Mouse (Mus musculus): ENCODE results near the gene Ddx41.

DNA sequence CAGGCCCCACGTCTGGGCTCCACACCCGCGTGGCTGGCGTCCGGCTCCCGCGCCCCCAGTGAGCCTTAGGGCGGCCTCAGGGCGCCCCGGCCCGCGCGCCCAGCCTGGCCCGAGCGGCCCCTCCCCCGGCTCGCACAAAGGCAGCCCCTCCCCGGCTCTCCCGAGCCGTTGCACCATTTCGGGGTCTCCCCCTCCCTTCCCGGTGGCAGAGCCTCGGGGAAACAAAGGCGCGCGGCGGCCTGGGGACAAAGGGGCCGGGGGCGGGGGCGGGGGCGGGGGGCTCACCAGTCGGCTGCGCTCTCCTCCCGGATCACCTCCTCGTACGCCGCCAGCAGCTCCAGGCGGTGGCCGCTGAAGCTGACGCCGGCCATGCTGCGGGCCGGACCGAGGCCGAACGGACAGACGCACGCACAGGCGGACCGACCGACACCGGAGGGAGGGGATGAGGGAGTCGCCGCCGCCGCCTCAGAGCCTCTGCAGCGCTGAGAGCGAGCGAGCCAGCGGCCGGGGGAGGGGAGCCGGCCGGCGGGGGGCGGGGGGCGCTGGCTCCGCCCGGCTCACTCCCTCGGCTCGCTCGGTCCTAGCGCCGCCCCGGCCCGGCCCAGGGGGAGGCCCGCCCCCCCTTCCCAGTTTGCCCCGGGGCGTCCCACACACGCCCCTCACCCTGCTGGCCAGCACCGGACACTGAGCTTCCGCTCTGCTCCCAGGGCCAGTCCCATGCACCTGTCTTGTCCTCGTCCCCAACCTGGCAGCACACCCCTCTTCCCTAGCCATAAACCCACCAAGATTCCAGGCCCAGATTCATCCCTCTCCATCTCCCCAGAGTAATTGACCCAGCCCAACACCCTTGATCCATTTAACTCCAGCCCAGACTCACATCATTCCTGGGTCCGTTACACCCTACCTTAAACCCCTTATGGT lies 48.6 kb downstream of the Ddx41 start, which contains the start of gene Dbn1:
- TF ChIP-seq CTCF (IDR thresholded peaks at IDR 0.05; ENCODE audit: borderline replicate concordance, insufficient read depth, low read length) (no peak), POLR2A (IDR thresholded peaks at IDR 0.05; ENCODE audit: low read depth, low read length) (peak; percentile 89)
